In genomic region chr2:129217612-129218185, GRCm38 (mm10) we compare ENCODE assay signal across 28 mouse cellular contexts. TPM values are rescaled to one million over a fixed set of nuclear protein-coding genes. Genes with fewer than 3 reads are reported as not detected.
A peak's percentile ranks its signal among the peaks of the same experiment; 100 is the strongest.
DNase-seq lines count a peak whose midpoint lies in the region; ATAC-seq and TF ChIP-seq lines count a peak whose summit lies in the region.
"Had no signal": no experiment of that assay in that cellular context is flagged by ENCODE, and none has a peak within 500 bp of the region (broad histone marks: within the 10 kb centered on the region; RNA-seq: fewer than 3 reads in every experiment).

No protein-coding gene starts in this region.

- no peaks in the 10 kb centered on the region for H3K27me3 ChIP-seq in kidney, adult 2 months (replicated peaks; ENCODE audit: control insufficient read depth, insufficient read depth, low read length)
- H3K27me3 ChIP-seq in liver, embryonic 15.5 days = no peaks in the 10 kb centered on the region
- no peaks in the 10 kb centered on the region for H3K27me3 ChIP-seq in intestine, embryonic 15.5 days (replicated peaks)
- H3K27me3 ChIP-seq in thymus, adult 2 months (ENCODE audit: control insufficient read depth, insufficient read depth, low read length) = no peaks in the 10 kb centered on the region
- H3K27me3 ChIP-seq: embryonic facial prominence, embryonic 15.5 days; heart, embryonic 12.5 days; neural tube, embryonic 15.5 days; Patski had no signal

- H3K4me2 ChIP-seq in liver, embryonic 15.5 days = no peak overlapping the region
- H3K4me2 ChIP-seq in intestine, embryonic 15.5 days (replicated peaks) = no peak overlapping the region
- H3K4me2 ChIP-seq: embryonic facial prominence, embryonic 15.5 days; heart, embryonic 12.5 days; neural tube, embryonic 15.5 days had no signal

- no peak overlapping the region for H3K27ac ChIP-seq in kidney, adult 2 months (ENCODE audit: insufficient read depth, low read depth, low read length)
- peak overlapping the region; percentile 1 for H3K27ac ChIP-seq in liver, embryonic 15.5 days (replicated peaks)
- H3K27ac ChIP-seq in intestine, embryonic 15.5 days = no peak overlapping the region
- H3K27ac ChIP-seq in thymus, adult 2 months (ENCODE audit: control insufficient read depth, insufficient read depth, low read length) = no peak overlapping the region
- H3K27ac ChIP-seq: embryonic facial prominence, embryonic 15.5 days; hindbrain, postnatal 0 days; left cerebral cortex, adult 2 months; midbrain, embryonic 10.5 days; neural tube, embryonic 15.5 days had no signal

- no peaks in the 10 kb centered on the region for H3K36me3 ChIP-seq in kidney, adult 2 months (ENCODE audit: control insufficient read depth, insufficient read depth, low read length)
- peaks cover 8% of the 10 kb centered on the region for H3K36me3 ChIP-seq in liver, embryonic 15.5 days (replicated peaks)
- H3K36me3 ChIP-seq in intestine, embryonic 15.5 days = no peaks in the 10 kb centered on the region
- 0 out of 2 replicates have a peak, but pooled peaks cover 3% of the 10 kb centered on the region for H3K36me3 ChIP-seq in thymus, adult 2 months (ENCODE audit: control insufficient read depth, insufficient read depth, low read length)
- H3K36me3 ChIP-seq: embryonic facial prominence, embryonic 15.5 days; neural tube, embryonic 15.5 days had no signal

- 39% methylated on average over 9 of the region's 9 CpGs for WGBS in kidney, adult 2 months
- 83% methylated on average over 9 of the region's 9 CpGs for WGBS in liver, embryonic 15.5 days (ENCODE audit: insufficient replicate concordance)
- 35% methylated on average over 9 of the region's 9 CpGs for WGBS in intestine, embryonic 15.5 days
- WGBS in thymus, adult 2 months = 92% methylated on average over 9 of the region's 9 CpGs

- no peaks in the 10 kb centered on the region for H3K9me3 ChIP-seq in liver, embryonic 15.5 days (replicated peaks)
- no peaks in the 10 kb centered on the region for H3K9me3 ChIP-seq in intestine, embryonic 15.5 days
- H3K9me3 ChIP-seq: embryonic facial prominence, embryonic 15.5 days; G1E; heart, embryonic 12.5 days; midbrain, embryonic 10.5 days; neural tube, embryonic 15.5 days had no signal

- peak; percentile 19 for DNase-seq in kidney, adult 2 months
- DNase-seq in kidney, postnatal 14 days = no peak
- no peak for DNase-seq in liver
- DNase-seq in thymus, adult 2 months = no peak
- no peak for DNase-seq in layer of hippocampus, adult 9-11 months
- DNase-seq: adrenal gland, adult 8-10 months; cerebellum, adult 9-10 months; gastrocnemius, postnatal 14 days; heart, adult 18-20 months; heart, postnatal 10 days; kidney, adult 18-20 months; left cerebral cortex, postnatal 4 days; lung, adult 18-20 months; lung, postnatal 10 days; right cerebral cortex, adult 18-20 months; right cerebral cortex, postnatal 4 days; thymus, postnatal 25 days had no signal

- ATAC-seq in liver, embryonic 15.5 days (ENCODE audit: insufficient read depth) = no peak
- peak; percentile 67; the same call in 1 of the 2 replicates for ATAC-seq in intestine, embryonic 15.5 days
- ATAC-seq: activated CD4-positive, CD25-positive, alpha-beta regulatory T cell, adult 4 months; hindbrain, postnatal 0 days; Patski had no signal

- TF ChIP-seq CTCF in kidney, adult 2 months (conservative IDR thresholded peaks at IDR 0.05; ENCODE audit: insufficient read depth, insufficient read length, low read depth, low read length) = no peak
- no peak for TF ChIP-seq CTCF in thymus, adult 2 months (IDR thresholded peaks at IDR 0.05; ENCODE audit: borderline replicate concordance, control insufficient read depth, extremely low read depth, insufficient read depth, low read length, poor library complexity)

- no peak for TF ChIP-seq POLR2A in kidney, adult 2 months (IDR thresholded peaks at IDR 0.05; ENCODE audit: low read depth, low read length)
- no peak for TF ChIP-seq POLR2A in thymus, adult 2 months (IDR thresholded peaks at IDR 0.05; ENCODE audit: control insufficient read depth, extremely low read depth, insufficient read depth, low read length, poor library complexity)

- no peak overlapping the region for H3K9ac ChIP-seq in liver, embryonic 15.5 days
- no peak overlapping the region for H3K9ac ChIP-seq in intestine, embryonic 15.5 days
- H3K9ac ChIP-seq: embryonic facial prominence, embryonic 15.5 days; heart, embryonic 12.5 days; neural tube, embryonic 15.5 days had no signal

- H3K4me1 ChIP-seq in kidney, adult 2 months (ENCODE audit: control insufficient read depth, insufficient read depth, low read length) = peaks cover 6% of the 10 kb centered on the region
- peaks cover 60% of the 10 kb centered on the region for H3K4me1 ChIP-seq in liver, embryonic 15.5 days (replicated peaks)
- H3K4me1 ChIP-seq in intestine, embryonic 15.5 days (replicated peaks) = no peaks in the 10 kb centered on the region
- 0 out of 2 replicates have a peak, but pooled peaks cover 4% of the 10 kb centered on the region for H3K4me1 ChIP-seq in thymus, adult 2 months (replicated peaks; ENCODE audit: control insufficient read depth, insufficient read depth, low read length)
- H3K4me1 ChIP-seq: embryonic facial prominence, embryonic 15.5 days; heart, embryonic 12.5 days; midbrain, embryonic 10.5 days; neural tube, embryonic 15.5 days had no signal

- no peak overlapping the region for H3K4me3 ChIP-seq in kidney, adult 2 months (ENCODE audit: insufficient read depth, low read depth, low read length)
- H3K4me3 ChIP-seq in liver, embryonic 15.5 days (replicated peaks) = no peak overlapping the region
- no peak overlapping the region for H3K4me3 ChIP-seq in intestine, embryonic 15.5 days (replicated peaks)
- no peak overlapping the region for H3K4me3 ChIP-seq in thymus, adult 2 months (ENCODE audit: control insufficient read depth, insufficient read depth, low read length)
- H3K4me3 ChIP-seq: embryonic facial prominence, embryonic 15.5 days; heart, embryonic 12.5 days; left cerebral cortex, adult 2 months; midbrain, embryonic 10.5 days; neural tube, embryonic 15.5 days had no signal

RNA-seq across cellular contexts. Expression of gene Slc20a1, which starts 19.1 kb away (rescaled TPM):
- polyA plus RNA-seq in kidney, adult 2 months (2012; rRNA removed) = 14.0 and 14.7 TPM in 2 replicates
- 42.8 and 48.3 TPM in 2 replicates for polyA plus RNA-seq in liver, embryonic 15.5 days (2015; fragmentation: Nextera tagmentation; extraction: Ambion mirVana)
- polyA plus RNA-seq in intestine, embryonic 15.5 days (2015; fragmentation: Nextera tagmentation; extraction: Ambion mirVana) = 33.6 and 35.4 TPM in 2 replicates
- polyA plus RNA-seq in thymus, adult 2 months (2012; rRNA removed) = 77.3 and 82.0 TPM in 2 replicates
